Mouse (Mus musculus): Measurements from ENCODE around the gene Cbl. TPM values are rescaled to one million over a fixed set of nuclear protein-coding genes. Genes with fewer than 3 reads are reported as not detected.

Cbl gene
- polyA plus RNA-seq, 1 experiment from 2014 or later, result 12.0 TPM

GRCm38 (mm10) chr9:44170691-44171151 lies 63.1 kb downstream of the Cbl start:
- no peak overlapping the region for H3K9ac ChIP-seq (ENCODE audit: low read depth, low read length)
- H3K4me3 ChIP-seq (ENCODE audit: low read depth, low read length), result no peak overlapping the region
- no peak overlapping the region for H3K27ac ChIP-seq (ENCODE audit: low read depth, low read length)
- no peaks in the 10 kb centered on the region for H3K27me3 ChIP-seq (replicated peaks; ENCODE audit: control insufficient read depth, insufficient read depth, low read length)
- H3K9me3 ChIP-seq (ENCODE audit: control insufficient read depth, low read length), result no peaks in the 10 kb centered on the region
- no peak overlapping the region for H3K4me2 ChIP-seq
- peaks cover 10% of the 10 kb centered on the region for H3K4me1 ChIP-seq (replicated peaks; ENCODE audit: control insufficient read depth, insufficient read depth, low read length)
- WGBS, result 53% methylated on average over 3 of the region's 3 CpGs
- H3K36me3 ChIP-seq (ENCODE audit: control insufficient read depth, insufficient read depth, low read length), result peaks cover 13% of the 10 kb centered on the region
- DNase-seq (ENCODE audit: low spot score), result no peak
- ATAC-seq (replicated peaks; ENCODE audit: low FRiP score), result no peak

GRCm38 (mm10) chr9:44168931-44169330 lies 64.9 kb downstream of the Cbl start:
- WGBS, result 76% methylated on average over 5 of the region's 5 CpGs
- no peaks in the 10 kb centered on the region for H3K27me3 ChIP-seq (replicated peaks; ENCODE audit: control insufficient read depth, insufficient read depth, low read length)
- H3K4me2 ChIP-seq, result no peak overlapping the region
- ATAC-seq (replicated peaks; ENCODE audit: low FRiP score) (no peak), DNase-seq (ENCODE audit: low spot score) (no peak)
- peaks cover 22% of the 10 kb centered on the region for H3K36me3 ChIP-seq (ENCODE audit: control insufficient read depth, insufficient read depth, low read length)
- H3K27ac ChIP-seq (ENCODE audit: low read depth, low read length), result no peak overlapping the region
- no peaks in the 10 kb centered on the region for H3K9me3 ChIP-seq (ENCODE audit: control insufficient read depth, low read length)
- peaks cover 6% of the 10 kb centered on the region for H3K4me1 ChIP-seq (replicated peaks; ENCODE audit: control insufficient read depth, insufficient read depth, low read length)
- H3K4me3 ChIP-seq (ENCODE audit: low read depth, low read length), result no peak overlapping the region
- no peak overlapping the region for H3K9ac ChIP-seq (ENCODE audit: low read depth, low read length)

- ATAC-seq (replicated peaks; ENCODE audit: low FRiP score) (no peak), DNase-seq (ENCODE audit: low spot score) (no peak)
- WGBS, result 86% methylated on average over 3 of the region's 3 CpGs
- Histone ChIP-seq H3K4me1 (replicated peaks; ENCODE audit: control insufficient read depth, insufficient read depth, low read length) (no peaks in the 10 kb centered on the region), H3K4me2 (no peak overlapping the region), H3K27me3 (replicated peaks; ENCODE audit: control insufficient read depth, insufficient read depth, low read length) (no peaks in the 10 kb centered on the region), H3K9me3 (ENCODE audit: control insufficient read depth, low read length) (no peaks in the 10 kb centered on the region), H3K9ac (ENCODE audit: low read depth, low read length) (no peak overlapping the region), H3K4me3 (ENCODE audit: low read depth, low read length) (no peak overlapping the region), H3K36me3 (ENCODE audit: control insufficient read depth, insufficient read depth, low read length) (peaks cover 44% of the 10 kb centered on the region), H3K27ac (ENCODE audit: low read depth, low read length) (no peak overlapping the region)
These were observed 74.0 kb downstream of the Cbl start for GRCm38 (mm10) chr9:44159886-44160285.

- ATAC-seq (replicated peaks; ENCODE audit: low FRiP score) (no peak), DNase-seq (ENCODE audit: low spot score) (no peak)
- WGBS, result 57% methylated on average over 3 of the region's 3 CpGs
- no peaks in the 10 kb centered on the region for H3K4me1 ChIP-seq (replicated peaks; ENCODE audit: control insufficient read depth, insufficient read depth, low read length)
- no peak overlapping the region for H3K4me2 ChIP-seq
- H3K9ac ChIP-seq (ENCODE audit: low read depth, low read length), result no peak overlapping the region
- peaks cover 14% of the 10 kb centered on the region for H3K36me3 ChIP-seq (ENCODE audit: control insufficient read depth, insufficient read depth, low read length)
- no peak overlapping the region for H3K4me3 ChIP-seq (ENCODE audit: low read depth, low read length)
- H3K27me3 ChIP-seq (replicated peaks; ENCODE audit: control insufficient read depth, insufficient read depth, low read length), result no peaks in the 10 kb centered on the region
- H3K9me3 ChIP-seq (ENCODE audit: control insufficient read depth, low read length), result no peaks in the 10 kb centered on the region
- H3K27ac ChIP-seq (ENCODE audit: low read depth, low read length), result no peak overlapping the region
These were observed 86.6 kb downstream of the Cbl start for GRCm38 (mm10) chr9:44147290-44147689.

- no peak for DNase-seq (ENCODE audit: low spot score)
- no peaks in the 10 kb centered on the region for H3K9me3 ChIP-seq (ENCODE audit: control insufficient read depth, low read length)
- no peak overlapping the region for H3K4me2 ChIP-seq
- H3K27ac ChIP-seq (ENCODE audit: low read depth, low read length), result no peak overlapping the region
- no peaks in the 10 kb centered on the region for H3K4me1 ChIP-seq (replicated peaks; ENCODE audit: control insufficient read depth, insufficient read depth, low read length)
- no peaks in the 10 kb centered on the region for H3K27me3 ChIP-seq (replicated peaks; ENCODE audit: control insufficient read depth, insufficient read depth, low read length)
- no peak for ATAC-seq (replicated peaks; ENCODE audit: low FRiP score)
- no peak overlapping the region for H3K4me3 ChIP-seq (ENCODE audit: low read depth, low read length)
- H3K36me3 ChIP-seq (ENCODE audit: control insufficient read depth, insufficient read depth, low read length), result peaks cover 16% of the 10 kb centered on the region; the same call in 1 of the 2 replicates
- H3K9ac ChIP-seq (ENCODE audit: low read depth, low read length), result no peak overlapping the region
These were observed 89.2 kb downstream of the Cbl start for GRCm38 (mm10) chr9:44144718-44145060.

- Histone ChIP-seq H3K36me3 (ENCODE audit: control insufficient read depth, insufficient read depth, low read length) (peaks cover 17% of the 10 kb centered on the region; the same call in 1 of the 2 replicates), H3K4me2 (no peak overlapping the region), H3K9ac (ENCODE audit: low read depth, low read length) (no peak overlapping the region), H3K9me3 (ENCODE audit: control insufficient read depth, low read length) (no peaks in the 10 kb centered on the region), H3K27me3 (replicated peaks; ENCODE audit: control insufficient read depth, insufficient read depth, low read length) (no peaks in the 10 kb centered on the region), H3K4me1 (replicated peaks; ENCODE audit: control insufficient read depth, insufficient read depth, low read length) (no peaks in the 10 kb centered on the region), H3K27ac (ENCODE audit: low read depth, low read length) (no peak overlapping the region), H3K4me3 (ENCODE audit: low read depth, low read length) (no peak overlapping the region)
- ATAC-seq (replicated peaks; ENCODE audit: low FRiP score) (no peak), DNase-seq (ENCODE audit: low spot score) (no peak)
- WGBS, result 48% methylated on average over 7 of the region's 8 CpGs
These were observed 89.7 kb downstream of the Cbl start for GRCm38 (mm10) chr9:44144023-44144717.

GRCm38 (mm10) chr9:44143421-44143820 lies 90.4 kb downstream of the Cbl start:
- ATAC-seq (replicated peaks; ENCODE audit: low FRiP score), result no peak
- Histone ChIP-seq H3K9me3 (ENCODE audit: control insufficient read depth, low read length) (no peaks in the 10 kb centered on the region), H3K36me3 (ENCODE audit: control insufficient read depth, insufficient read depth, low read length) (peaks cover 18% of the 10 kb centered on the region; the same call in 1 of the 2 replicates), H3K4me3 (ENCODE audit: low read depth, low read length) (no peak overlapping the region), H3K27ac (ENCODE audit: low read depth, low read length) (no peak overlapping the region), H3K9ac (ENCODE audit: low read depth, low read length) (no peak overlapping the region), H3K4me2 (no peak overlapping the region), H3K27me3 (replicated peaks; ENCODE audit: control insufficient read depth, insufficient read depth, low read length) (no peaks in the 10 kb centered on the region), H3K4me1 (replicated peaks; ENCODE audit: control insufficient read depth, insufficient read depth, low read length) (no peaks in the 10 kb centered on the region)
- no peak for DNase-seq (ENCODE audit: low spot score)
- 84% methylated on average over 5 of the region's 5 CpGs for WGBS

- peaks cover 18% of the 10 kb centered on the region; the same call in 1 of the 2 replicates for H3K36me3 ChIP-seq (ENCODE audit: control insufficient read depth, insufficient read depth, low read length)
- H3K4me1 ChIP-seq (replicated peaks; ENCODE audit: control insufficient read depth, insufficient read depth, low read length), result no peaks in the 10 kb centered on the region
- no peak overlapping the region for H3K4me3 ChIP-seq (ENCODE audit: low read depth, low read length)
- H3K27me3 ChIP-seq (replicated peaks; ENCODE audit: control insufficient read depth, insufficient read depth, low read length), result peaks cover 5% of the 10 kb centered on the region
- H3K9ac ChIP-seq (ENCODE audit: low read depth, low read length), result no peak overlapping the region
- no peak for ATAC-seq (replicated peaks; ENCODE audit: low FRiP score)
- no peak for DNase-seq (ENCODE audit: low spot score)
- H3K4me2 ChIP-seq, result no peak overlapping the region
- WGBS, result 71% methylated on average over 5 of the region's 5 CpGs
- H3K27ac ChIP-seq (ENCODE audit: low read depth, low read length), result no peak overlapping the region
- H3K9me3 ChIP-seq (ENCODE audit: control insufficient read depth, low read length), result no peaks in the 10 kb centered on the region
These were observed 91.9 kb downstream of the Cbl start for GRCm38 (mm10) chr9:44141951-44142350.

GRCm38 (mm10) chr9:44137846-44138245 lies 96.0 kb downstream of the Cbl start:
- H3K4me1 ChIP-seq (replicated peaks; ENCODE audit: control insufficient read depth, insufficient read depth, low read length), result peaks cover 10% of the 10 kb centered on the region
- H3K9me3 ChIP-seq (ENCODE audit: control insufficient read depth, low read length), result no peaks in the 10 kb centered on the region
- no peak overlapping the region for H3K9ac ChIP-seq (ENCODE audit: low read depth, low read length)
- ATAC-seq (replicated peaks; ENCODE audit: low FRiP score) (no peak), DNase-seq (ENCODE audit: low spot score) (no peak)
- H3K4me3 ChIP-seq (ENCODE audit: low read depth, low read length), result no peak overlapping the region
- H3K27ac ChIP-seq (ENCODE audit: low read depth, low read length), result no peak overlapping the region
- WGBS, result 29% methylated on average over 4 of the region's 4 CpGs
- H3K4me2 ChIP-seq, result no peak overlapping the region
- peaks cover 44% of the 10 kb centered on the region for H3K27me3 ChIP-seq (replicated peaks; ENCODE audit: control insufficient read depth, insufficient read depth, low read length)
- H3K36me3 ChIP-seq (ENCODE audit: control insufficient read depth, insufficient read depth, low read length), result 0 out of 2 replicates have a peak, but pooled peaks cover 8% of the 10 kb centered on the region
